Mouse (Mus musculus) liver, adult 2 months (tissue): ENCODE data around the gene Gm10577.

Experiments
- CTCF ChIP-seq: fragments of 200-500 bp; IDR thresholded peaks from 2 replicates; pipeline ENCODE4 v1.5.1; 2011; ENCODE audit warnings: low read depth, low read length, control low read depth
- POLR2A ChIP-seq: fragments of 200-500 bp; IDR thresholded peaks from 2 replicates; pipeline ENCODE4 v1.6.1; 2011; ENCODE audit warnings: low read length, control low read depth; ENCODE audit not compliant: insufficient read depth; ENCODE audit errors: extremely low read depth

GRCm38 (mm10) chr4:100977522-100977921 is 43.0 kb downstream of the Gm10577 start:
- TF ChIP-seq CTCF: no peak
- no peak for TF ChIP-seq POLR2A
